Mouse (Mus musculus): ENCODE data around the gene 1700014D04Rik.
"Not testable (repeated sequence)": the region's sequence is repeated elsewhere in the genome, so short reads cannot be mapped to it uniquely, and the experiment has no call there.

Gene 1700014D04Rik

DNA sequence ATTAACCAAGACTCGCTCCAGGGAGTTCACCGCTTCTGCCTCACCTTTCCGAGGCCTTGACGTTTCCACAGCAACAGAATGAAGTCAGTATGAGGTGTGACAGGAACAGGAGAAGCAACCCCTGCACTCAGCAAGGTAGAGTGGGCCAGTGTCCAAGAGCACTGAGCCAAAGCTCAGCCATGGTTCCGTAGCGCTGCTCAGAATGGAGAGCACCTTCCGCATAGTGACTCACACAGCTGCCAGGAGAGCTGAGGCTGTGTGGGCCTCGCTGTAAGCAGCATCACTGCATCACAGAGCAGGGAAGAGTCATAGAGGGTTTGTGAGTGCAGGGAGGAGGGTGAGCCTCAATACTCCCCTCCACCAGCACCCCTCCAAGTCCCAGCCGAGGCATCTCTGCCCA is at the start of gene 1700014D04Rik:
TSS of gene 1700014D04Rik (minus strand) at position 42 of the 400 bp plus-strand sequence.
- peak; percentile 72 to 75 for DNase-seq (ENCODE audit: low spot score in 2 of 2)

DNA sequence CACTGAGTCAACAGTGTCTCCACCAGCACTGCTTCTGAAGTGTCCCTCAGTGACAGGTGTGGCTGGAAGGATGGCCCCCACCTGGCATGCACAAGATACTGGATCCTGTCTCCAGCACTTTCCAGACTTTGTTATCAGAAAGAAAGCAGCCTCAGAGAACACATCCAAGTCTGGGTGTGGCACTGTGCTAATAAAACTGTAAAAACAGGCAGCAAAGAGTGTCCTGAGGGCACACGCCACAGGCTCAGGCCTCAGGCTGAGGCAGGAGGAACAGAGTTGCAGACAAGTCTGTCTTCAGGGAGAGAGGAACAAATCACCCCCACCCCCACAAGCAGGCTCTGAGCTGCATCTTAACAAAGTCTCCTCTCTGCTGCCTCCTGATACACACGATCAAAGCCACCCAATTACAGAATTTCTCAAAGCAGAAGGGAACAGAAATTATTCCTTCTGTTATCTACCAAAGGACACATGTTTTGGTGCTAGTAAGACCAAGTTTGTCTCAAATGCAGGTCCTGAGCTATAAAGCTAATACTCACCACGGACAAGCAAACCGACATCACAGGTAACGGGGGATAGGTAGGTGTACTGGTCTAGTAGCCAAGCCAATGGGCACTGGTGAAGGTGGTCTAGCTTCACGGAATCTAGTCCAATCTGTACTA is 49.4 kb upstream of the 1700014D04Rik start:
- DNase-seq (ENCODE audit: low spot score in 2 of 2): no peak

DNA sequence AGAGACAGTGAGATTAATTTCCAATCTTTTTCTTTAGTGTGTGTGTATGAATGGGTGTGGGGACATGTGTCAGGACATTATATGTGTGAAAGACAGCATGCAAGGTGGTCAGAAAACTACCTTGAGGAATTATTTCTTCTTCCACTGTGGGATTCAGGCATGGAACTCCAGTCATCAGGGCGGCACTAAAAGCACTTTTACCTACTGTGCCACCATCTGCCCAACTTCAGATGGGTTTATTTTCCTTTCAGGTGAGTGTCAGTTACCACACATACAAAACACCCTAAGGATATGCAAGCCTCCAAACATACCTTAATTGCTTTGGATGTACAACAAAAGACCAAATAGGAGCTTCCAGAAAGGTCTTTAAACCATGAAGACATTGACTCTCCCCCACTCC is 48.2 kb upstream of the 1700014D04Rik start:
- DNase-seq (ENCODE audit: low spot score in 2 of 2): no peak

DNA sequence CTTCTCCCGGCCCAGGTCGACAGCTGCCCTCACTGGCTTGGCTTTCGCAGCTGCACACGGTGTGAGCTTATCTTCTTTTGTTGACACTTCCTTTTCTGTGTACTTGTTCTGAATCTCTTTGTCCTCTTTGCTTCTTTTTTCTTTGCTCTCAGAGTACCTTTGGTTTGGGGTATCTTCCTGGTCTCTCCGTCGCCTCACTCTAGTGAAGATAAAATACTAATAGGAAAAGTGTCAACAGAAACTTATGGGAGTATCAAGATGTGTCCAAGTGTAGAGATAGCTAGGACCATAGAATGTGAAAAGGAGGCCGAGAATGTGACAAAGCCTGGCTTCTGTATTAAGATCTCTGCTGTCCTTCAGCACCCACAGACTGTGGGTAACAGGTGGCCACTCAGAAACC is 35.6 kb upstream of the 1700014D04Rik start, which contains the start of gene Gm49354:
TSS of gene Gm49354 (minus strand) at position 101 of the 400 bp plus-strand sequence.
- DNase-seq (ENCODE audit: low spot score in 2 of 2): no peak

DNA sequence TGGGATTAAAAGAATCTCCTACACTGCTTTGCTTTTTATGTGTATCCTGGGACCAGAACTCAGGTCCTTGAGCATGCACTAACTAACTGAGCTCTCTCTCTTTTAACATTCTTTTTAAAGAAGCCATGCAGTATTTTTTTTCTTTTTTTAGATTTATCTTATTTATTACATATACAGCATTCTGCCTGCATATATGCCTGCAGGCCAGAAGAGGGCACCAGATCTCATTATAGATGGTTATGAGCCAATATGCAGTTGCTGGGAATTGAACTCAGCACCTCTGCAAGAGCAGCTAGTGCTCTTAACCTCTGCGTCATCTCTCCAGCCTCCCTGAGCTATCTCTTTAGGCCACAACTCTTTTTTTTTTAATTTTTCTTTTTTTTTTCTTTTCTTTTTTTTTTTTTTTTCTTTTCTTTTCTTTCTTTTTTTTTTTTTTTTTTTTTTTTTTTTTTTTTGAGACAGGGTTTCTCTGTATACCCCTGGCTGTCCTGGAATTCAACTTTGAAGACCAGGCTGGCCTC is 33.3 kb upstream of the 1700014D04Rik start:
- not testable (repeated sequence) for DNase-seq (ENCODE audit: low spot score in 2 of 2)

DNA sequence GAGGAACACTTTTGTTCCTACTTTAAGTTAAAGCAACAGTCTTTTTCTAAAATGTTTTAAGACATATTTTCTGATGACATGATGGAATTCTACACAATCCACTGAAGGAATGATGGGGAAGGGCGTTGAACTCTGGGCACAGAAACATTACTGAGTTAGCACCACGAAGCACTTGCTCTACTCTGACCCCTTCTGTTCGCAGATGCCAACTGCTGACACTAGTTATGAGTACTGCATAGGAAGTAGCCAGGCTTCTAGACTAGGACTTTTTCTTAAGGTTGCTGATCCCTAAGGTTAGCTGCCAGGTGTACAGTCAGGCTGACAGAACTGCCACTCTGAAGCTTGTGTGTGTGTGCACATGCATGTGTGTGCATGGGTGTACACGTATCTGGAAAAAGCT is 32.7 kb upstream of the 1700014D04Rik start:
- DNase-seq (ENCODE audit: low spot score in 2 of 2): no peak

DNA sequence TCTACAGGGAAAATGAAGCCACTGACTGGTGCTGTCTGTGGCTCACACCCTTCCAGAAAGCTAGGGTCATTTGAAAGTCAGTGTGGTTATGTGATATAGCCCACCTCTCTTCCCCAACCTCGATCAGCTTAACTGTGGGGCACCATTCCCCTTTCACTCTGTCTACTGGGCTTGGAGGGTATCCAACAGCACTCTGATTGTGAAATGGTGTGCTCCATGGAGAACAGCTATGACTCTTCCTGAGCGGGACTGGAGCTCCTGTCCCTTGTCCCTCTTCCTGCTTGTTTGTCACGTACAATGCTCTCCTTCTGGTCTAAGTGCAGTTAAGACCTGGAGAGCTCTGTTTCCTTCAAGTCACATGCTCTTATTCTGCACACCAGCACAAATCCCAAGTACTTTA is 28.6 kb upstream of the 1700014D04Rik start:
- no peak for DNase-seq (ENCODE audit: low spot score in 2 of 2)

DNA sequence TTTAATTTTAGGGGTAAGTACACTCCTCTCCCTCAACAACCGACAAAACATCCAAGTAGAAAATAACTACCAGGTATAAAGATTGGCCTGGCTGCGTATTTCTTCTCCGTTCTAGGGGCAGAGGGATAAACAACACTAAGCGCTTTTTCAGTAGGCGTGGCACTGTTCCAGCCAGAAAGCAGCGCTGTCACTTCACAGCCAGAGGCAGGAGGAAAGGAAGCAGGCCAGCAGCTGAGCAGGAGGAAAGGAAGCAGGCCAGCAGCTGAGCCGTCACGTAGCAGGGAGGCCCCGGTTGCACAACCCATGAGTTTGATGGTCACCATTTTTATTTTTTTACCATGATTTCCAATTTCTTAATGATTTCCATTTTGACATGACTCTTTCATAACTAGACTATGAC is 24.7 kb upstream of the 1700014D04Rik start:
- peak; percentile 63 to 66 for DNase-seq (ENCODE audit: low spot score in 2 of 2)

DNA sequence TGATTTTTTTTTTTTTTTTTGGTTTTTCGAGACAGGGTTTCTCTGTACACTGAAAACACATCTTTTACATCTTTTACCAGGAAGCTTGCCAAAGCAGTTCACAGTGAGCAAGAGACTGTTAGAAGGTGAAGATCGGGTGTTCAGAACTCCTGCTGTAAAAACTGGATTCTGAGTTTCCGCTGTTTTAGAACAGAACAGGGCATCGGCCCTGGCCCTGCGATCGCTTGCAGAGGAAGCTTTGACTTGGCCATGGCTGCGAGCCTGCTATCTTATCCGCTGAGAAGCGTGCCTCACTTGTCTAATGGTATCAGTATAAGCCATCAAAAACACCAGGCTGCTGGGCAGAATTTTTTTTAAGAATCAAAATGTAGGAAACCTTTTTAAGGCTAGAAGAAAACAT is 24.3 kb upstream of the 1700014D04Rik start:
- peak in 1 of 2 experiments; percentile 35 for DNase-seq (ENCODE audit: low spot score in 2 of 2)

DNA sequence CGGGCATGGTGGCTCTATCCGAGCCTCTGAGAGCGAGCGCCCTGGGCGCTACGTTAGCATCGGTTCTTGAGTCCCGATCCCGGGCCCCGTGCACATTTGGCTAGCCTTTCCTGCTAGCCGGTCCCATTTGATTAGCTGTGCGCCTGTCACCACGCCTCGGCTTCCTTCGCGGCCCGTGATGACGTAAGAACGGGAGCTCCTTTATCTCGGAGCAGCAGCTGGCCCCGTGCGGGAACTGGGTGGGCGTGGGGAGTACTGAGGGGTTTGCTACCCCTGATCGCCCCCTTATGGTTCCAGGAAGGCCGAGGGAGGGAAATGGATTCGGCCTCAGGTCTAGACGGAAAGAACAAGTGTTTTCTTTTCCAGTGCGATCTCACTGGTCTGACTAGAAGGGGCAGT is 23.6 kb upstream of the 1700014D04Rik start:
- DNase-seq (ENCODE audit: low spot score in 2 of 2): peak; percentile 86 to 87

DNA sequence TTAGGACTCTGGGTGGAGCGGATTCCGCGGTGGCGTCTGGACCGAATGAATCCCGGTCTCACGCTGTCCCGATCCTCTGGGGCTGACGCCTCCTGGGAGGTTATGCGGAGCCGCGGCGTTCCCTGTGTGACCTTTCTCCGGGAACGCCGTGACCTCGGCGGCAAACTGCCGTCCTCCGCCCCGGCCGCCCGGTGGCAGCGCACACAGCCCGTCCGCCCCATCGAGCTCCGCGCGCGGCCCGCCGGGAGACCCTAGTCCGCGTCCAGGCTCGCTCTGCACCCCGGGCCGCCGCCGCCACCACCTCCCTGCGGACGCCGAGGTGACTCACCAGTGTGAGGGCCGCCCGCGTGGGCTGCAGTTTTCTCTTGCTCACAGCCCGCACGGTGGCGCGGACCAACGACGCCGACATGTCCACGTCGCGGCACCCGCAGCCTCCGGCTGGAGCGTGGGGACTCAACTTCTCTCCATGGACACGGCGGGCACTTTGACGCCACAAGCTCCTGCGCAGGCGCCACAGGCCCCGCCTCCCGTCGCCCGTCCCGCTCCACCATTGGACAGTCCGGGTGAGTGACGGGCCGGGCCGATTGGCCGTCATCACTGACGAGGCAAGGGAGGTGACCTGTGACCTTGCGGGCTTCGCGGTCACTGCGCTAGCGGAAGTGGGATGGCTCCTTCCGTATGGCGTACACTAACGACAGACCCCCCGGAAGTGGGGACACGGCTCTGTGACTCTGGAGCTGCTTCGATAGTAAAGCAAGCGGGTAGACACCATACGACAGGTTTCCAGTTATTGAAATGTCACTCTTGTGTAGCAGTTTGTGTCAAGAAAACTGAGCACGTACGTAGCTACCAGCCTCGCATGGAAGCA is 23.0 kb upstream of the 1700014D04Rik start, which contains the start of gene Isca1:
TSS of gene Isca1 (minus strand) at position 515 of the 868 bp plus-strand sequence.
- DNase-seq (ENCODE audit: low spot score in 2 of 2): peak; percentile 100

DNA sequence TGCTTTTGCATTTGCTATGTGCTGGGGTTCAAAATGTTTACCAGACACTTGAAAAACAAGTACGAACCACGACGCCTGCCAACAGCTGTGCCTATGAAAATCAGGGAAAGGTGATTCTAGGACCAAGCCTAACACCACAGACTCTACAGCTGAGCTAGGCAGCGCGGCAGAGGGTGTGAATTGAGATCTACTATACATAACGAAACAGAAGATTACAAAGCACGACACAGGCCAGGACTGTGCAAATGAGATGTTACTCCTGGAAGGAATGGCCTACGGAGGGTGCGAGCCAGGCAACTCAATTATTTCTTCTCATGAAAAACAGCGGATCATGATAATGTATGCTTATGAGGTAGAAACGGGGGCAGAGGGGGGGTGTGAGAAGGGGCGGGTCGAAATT is 22.0 kb upstream of the 1700014D04Rik start:
- DNase-seq (ENCODE audit: low spot score in 2 of 2): no peak

DNA sequence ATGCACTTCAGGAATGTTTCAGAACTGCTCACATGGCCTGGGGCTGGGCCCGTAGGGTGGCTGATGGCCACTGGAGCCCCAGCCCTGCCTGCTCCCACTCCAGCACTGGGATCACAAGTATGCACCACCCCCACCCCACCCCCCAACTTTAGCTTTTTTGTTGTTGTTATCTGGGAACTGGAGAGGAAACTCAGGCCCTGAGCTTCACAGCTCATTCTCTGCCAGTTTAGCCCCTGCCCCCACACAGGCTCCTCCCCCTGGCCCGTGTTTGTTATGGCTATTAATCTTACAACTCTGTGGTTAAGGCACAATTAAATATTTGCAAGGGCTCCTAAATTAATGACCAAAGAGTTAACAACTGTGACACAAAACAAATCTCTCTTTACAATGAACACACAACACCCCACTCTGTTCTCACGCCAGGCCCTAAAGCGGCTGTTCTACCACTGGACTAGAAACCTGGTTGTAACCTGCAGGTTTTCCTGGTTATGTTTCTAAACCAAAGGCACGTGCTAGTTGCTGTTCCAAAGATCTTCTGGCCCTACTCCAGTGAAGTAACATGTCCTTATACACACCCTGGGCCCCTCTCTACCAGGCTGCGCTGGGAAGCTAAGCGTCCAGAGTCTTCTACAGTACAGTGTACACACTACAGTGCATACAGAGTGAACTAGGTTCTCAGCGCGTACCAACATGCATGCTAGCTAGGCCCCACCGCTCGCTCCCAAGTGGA is 20.4 kb upstream of the 1700014D04Rik start:
- DNase-seq (ENCODE audit: low spot score in 2 of 2): no peak

DNA sequence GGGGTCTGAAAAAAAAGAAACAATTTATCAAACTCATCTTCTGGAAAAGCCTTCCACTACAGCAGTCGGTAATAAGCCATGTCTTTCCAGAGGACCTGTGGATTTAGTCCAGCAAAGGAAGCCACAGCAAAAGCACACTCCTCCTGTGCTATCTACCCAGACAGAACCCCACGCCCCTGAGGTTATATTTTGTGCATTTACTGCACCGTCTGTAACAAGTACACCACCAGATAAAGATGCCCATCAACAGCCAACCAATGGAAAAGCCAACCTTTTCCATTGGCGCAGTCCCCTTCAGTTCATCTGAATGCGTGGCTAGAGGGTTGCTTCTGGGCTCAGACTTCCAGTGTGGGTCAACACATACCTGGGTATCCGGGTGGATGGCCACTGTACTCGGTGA is 16.2 kb upstream of the 1700014D04Rik start:
- no peak for DNase-seq (ENCODE audit: low spot score in 2 of 2)

DNA sequence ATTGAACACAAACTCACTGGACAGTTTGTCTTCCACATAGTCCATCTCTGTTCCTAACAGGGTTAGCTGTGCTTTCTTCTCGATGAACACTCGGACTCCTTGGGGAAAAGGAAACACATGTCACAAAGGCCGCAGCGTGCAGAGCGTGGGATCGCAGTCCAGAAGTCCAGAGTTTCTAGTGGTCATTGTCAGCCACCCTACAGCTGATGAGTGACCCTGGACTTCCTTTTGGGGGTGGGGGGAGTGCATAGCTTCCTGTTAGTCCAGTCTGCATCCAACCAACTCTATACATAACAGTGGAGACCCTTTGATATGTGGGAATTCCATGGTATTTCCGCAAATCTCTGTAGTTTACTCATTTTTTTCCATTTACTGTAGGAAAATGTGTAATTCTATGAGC is 10.4 kb upstream of the 1700014D04Rik start:
- no peak for DNase-seq (ENCODE audit: low spot score in 2 of 2)

DNA sequence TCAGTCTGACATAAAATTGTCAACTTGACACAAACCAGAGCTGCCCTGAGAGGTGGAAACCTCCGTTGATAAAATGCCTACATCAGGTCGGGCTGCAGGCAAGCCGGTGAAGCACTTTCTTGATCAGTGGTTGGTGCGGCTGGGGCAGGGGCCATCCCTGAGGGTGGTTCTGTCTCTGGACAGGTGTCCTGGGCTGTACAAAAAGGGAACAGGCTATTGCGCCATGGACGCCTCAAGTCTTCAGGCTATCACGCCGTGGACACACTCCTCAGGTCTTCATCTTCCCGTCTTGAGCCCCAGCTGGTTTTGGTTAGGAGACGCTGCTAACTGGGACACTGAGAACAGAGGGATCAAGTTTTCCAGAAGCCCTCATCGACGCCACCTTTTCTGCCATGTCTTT is 3.8 kb upstream of the 1700014D04Rik start:
- no peak for DNase-seq (ENCODE audit: low spot score in 2 of 2)

DNA sequence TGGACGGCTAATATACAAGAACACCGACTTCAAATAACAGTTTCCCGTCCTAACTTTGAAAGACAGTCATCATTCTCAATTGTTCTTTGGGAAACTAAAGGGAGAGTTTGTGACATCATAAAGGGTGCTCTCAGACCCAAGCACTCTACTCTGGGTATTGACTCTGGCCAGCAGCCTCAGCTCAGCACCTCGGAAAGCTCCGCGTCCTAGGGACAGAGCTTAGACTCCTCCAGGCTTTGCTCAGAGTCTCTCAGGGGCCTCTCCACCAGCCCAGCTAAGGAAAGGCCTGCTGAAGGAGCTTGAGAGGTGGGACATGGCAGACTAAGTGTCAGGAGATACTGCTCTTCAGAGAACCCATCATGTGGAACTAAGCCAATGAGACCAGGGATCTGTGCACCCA is 388 bp downstream of the 1700014D04Rik start:
- no peak for DNase-seq (ENCODE audit: low spot score in 2 of 2)

DNA sequence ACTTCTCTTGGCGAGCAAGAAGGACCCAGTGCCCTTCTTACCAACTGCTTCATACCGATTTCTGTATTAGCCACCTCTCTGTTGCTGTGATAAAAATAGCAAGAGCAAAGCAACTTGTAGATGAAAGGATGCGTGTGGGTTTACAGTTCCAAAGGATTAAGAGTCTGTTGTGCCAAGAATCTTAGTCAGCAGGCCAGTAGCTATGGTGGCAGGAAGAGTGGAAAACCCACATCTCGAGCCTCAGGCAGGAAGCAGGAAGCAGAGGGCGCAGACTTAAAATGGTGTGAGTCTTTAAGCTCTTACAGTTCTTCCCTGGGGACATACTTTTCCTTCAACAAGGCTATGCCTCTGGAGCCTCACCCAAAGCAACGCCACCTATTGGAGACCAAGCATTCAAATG is 1.1 kb downstream of the 1700014D04Rik start:
- DNase-seq (ENCODE audit: low spot score in 2 of 2): peak; percentile 23 to 38

DNA sequence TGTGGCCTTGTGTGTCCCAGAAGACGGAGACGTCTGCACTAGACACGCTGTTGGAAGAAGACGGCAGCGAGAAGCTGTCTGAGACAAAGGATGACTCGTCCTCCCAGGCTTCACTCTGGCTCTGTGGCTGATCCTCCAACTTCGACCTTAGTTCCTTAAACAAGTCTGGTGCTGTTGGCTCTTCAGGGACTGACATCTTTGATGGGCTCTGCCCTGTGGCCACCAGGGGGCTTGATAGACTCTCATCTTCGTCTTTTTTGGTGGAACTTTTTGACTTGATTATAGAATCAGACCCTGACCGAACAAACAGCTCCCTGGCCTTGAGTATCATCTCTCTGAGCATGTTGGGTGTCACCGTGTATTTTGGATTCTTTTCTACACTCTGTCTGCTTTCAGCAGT is 4.9 kb downstream of the 1700014D04Rik start:
- no peak for DNase-seq (ENCODE audit: low spot score in 2 of 2)

DNA sequence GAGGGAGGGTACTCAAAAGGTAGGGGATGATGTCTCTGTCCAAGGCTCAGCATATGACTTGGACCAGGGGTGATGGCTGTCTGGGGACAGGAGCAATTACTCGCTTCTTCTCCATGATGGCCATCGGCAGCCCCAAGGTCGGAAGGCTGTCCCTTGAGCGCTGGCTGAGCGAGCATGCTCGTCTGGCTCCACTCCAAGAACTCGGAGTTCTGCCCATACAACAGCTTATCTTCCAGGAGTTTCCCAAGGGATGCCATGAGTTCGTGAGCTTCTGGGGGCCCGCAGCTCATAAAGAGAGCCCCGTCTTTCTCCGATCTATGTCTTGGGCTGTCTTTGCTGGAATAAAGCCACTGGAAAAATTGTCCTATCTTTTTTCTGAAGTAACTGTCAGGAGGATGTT is 5.5 kb downstream of the 1700014D04Rik start:
- DNase-seq (ENCODE audit: low spot score in 2 of 2): no peak

DNA sequence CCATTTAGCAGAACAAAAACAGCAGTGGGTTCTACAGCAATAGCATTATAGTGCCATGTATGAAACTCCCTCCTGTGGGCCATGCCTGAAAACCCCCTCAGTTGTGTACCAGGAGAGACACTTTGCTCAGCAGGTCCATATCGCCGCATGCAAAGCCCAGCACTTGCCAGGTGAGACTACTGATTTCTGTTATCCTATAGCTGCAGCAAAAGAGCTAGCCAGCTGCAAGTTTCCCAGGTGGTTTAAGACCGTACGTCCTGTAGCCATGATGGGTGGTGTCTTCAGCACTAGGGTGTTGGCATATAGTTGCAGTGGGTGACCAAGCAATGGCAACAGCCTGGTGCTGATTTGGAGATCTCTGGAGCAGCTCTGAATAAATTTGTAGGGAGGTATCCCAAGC is 7.2 kb downstream of the 1700014D04Rik start:
- no peak for DNase-seq (ENCODE audit: low spot score in 2 of 2)

DNA sequence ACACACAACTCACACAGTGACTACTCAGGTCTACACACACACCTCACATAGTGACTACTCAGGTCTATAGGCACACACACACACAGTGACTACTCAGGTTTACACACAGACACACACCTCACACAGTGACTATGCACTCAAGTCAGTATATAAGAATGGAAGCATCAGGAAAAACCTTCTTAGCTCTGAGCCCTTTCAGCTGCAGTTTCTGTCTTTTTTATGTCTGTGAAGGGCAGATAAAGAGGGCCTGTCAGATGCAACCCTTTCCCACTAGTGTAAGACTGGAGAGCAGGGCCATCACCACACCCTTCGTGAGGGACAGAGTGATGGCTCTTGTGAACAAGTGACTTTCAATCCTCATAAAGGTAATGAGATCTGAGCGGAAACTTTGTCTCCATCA is 8.1 kb downstream of the 1700014D04Rik start:
- no peak for DNase-seq (ENCODE audit: low spot score in 2 of 2)

Data from right cerebral cortex, adult 2 months (tissue).